Mouse (Mus musculus): ENCODE data around the gene Stk24.

DNA sequence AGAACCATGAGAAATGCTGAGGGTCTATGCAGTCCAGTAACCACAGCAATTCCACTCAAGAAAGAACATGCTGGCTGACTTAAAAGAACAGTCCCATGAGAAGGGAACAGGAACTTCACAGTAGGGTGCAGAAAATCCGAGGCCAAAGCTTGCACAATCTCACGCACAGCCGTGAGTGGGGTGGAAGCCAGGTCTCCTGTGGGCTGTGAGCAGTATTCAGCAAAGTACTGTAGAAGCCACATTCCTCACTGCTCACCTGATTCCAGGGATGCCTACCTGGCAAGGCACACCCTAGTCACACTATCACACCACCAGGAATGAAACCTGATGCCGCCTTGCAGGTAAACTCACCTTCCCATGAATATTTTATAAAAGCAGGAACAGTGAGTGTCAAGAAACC, 33.2 kb downstream of the Stk24 start:
- TF ChIP-seq CTCF (IDR thresholded peaks at IDR 0.05) = no peak
- TF ChIP-seq EP300 (IDR thresholded peaks at IDR 0.05) = no peak
